Mouse (Mus musculus): ENCODE data around the gene Hras. TPM values are rescaled to one million over a fixed set of nuclear protein-coding genes. Genes with fewer than 3 reads are reported as not detected.
A peak's percentile ranks its signal among the peaks of the same experiment; 100 is the strongest.

The Hras gene
- polyA plus RNA-seq, 1 experiment from 2014 or later = 48.0 TPM

DNA sequence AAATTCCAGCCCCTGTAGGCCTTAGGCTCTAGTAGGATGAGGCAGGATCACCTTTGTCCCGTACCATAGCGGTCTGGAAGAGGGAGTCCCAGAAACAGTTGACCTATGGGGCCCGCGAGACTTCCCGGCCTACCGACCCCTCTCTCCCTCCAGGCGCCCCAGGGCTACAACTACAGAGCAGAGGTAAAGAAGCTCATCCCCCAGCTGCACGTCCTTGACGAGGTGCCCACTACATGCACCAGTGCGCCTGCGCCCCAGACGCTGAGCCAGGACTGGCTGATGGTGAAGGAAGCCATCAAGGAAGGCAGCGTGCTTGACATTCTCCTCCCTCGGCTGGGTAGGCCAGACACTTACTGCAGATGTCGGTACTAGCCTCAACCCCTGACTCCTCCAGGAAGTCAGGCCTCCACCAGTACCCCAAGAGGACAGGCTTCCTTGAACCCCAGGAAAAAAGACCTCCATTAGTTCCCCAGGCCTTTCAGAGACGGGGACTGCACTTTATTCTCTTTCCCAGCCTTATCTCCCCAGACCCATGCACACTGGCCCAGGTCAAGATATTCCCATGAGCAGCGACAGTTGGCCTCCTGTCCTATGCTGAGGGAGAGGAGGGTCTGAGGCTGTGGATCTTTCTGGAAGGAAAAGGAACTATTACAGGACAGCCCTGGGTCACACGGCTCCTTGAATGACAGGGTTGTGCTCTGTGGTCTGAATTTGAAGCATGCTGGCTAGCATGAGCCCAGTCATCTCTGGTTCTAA lies 12.6 kb upstream of the Hras start:
- Histone ChIP-seq H3K9me3 (replicated peaks; ENCODE audit: control insufficient read depth, low read length) (no peaks in the 10 kb centered on the region), H3K4me1 (ENCODE audit: control insufficient read depth, insufficient read depth, low read length) (no peaks in the 10 kb centered on the region), H3K36me3 (ENCODE audit: control insufficient read depth, insufficient read depth, low read length) (no peaks in the 10 kb centered on the region), H3K27ac (ENCODE audit: low read length) (no peak overlapping the region), H3K27me3 (ENCODE audit: control insufficient read depth, insufficient read depth, low read length) (no peaks in the 10 kb centered on the region), H3K4me3 (replicated peaks; ENCODE audit: low read length) (no peak overlapping the region), H3K4me2 (ENCODE audit: low read depth, low read length) (no peak overlapping the region), H3K9ac (ENCODE audit: low read length) (no peak overlapping the region)
- 90% methylated on average over 18 of the region's 18 CpGs for WGBS
- ATAC-seq (ENCODE audit: insufficient read depth, low FRiP score) = no peak

DNA sequence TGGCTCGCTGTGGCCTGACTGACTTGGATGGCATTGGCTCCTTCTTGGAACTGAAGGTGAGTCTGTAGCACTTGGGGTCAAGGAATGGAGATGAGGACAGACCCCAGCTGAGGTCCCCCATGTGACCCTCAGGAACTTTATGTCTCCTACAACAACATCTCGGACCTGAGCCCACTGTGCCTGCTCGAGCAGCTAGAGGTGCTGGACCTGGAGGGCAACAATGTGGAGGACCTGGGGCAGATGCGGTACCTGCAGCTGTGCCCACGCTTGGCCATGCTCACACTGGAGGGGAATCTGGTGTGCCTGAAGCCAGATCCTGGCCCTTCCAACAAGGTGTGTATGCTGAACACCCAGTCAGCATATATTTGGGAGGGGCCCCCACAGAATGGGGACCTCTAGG lies 11.7 kb upstream of the Hras start:
- Histone ChIP-seq H3K4me3 (replicated peaks; ENCODE audit: low read length) (no peak overlapping the region), H3K27ac (ENCODE audit: low read length) (no peak overlapping the region), H3K4me1 (ENCODE audit: control insufficient read depth, insufficient read depth, low read length) (no peaks in the 10 kb centered on the region), H3K9ac (ENCODE audit: low read length) (no peak overlapping the region), H3K4me2 (ENCODE audit: low read depth, low read length) (no peak overlapping the region), H3K9me3 (replicated peaks; ENCODE audit: control insufficient read depth, low read length) (no peaks in the 10 kb centered on the region), H3K27me3 (ENCODE audit: control insufficient read depth, insufficient read depth, low read length) (no peaks in the 10 kb centered on the region), H3K36me3 (ENCODE audit: control insufficient read depth, insufficient read depth, low read length) (no peaks in the 10 kb centered on the region)
- no peak for ATAC-seq (ENCODE audit: insufficient read depth, low FRiP score)
- WGBS = 92% methylated on average over 5 of the region's 5 CpGs

DNA sequence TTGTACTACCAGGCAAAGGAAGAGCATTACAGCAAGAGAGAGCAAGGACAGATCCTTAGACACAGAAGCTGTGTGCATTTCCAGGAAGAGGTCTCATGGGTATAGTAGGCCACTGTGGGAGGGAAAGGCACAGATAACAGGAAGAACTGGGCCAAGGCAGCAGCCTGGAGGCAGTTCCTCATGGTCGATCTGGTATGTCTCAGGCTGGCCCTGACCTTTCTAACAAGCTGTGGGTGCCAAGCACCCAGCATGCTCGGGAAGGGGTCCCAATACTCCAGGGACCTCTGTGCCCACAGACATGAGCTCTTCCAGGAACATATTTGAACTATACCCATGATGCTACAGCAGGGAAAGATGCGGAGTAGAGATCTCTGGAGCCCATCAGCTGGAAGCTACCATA lies 10.7 kb upstream of the Hras start:
- no peaks in the 10 kb centered on the region for H3K36me3 ChIP-seq (ENCODE audit: control insufficient read depth, insufficient read depth, low read length)

DNA sequence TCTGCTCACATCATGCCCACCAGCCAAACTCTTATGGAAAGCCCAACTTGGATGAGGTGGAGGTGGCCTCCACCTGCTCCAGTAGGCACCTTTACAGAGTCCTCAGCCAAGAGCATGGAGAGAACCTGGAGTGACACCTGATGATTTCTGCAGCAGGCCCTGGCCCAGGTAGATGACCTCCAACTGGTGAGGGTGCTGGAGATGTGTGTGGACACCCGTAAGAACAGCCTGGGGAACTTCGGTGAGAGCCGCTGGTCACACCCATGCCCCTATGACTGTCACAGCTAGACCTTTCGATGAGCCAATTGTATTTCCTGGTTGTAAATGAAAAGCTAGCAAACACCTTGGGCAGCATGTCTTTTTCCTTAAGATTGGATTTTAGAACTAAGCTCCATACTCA lies 4.3 kb upstream of the Hras start:
- no peak for ATAC-seq (ENCODE audit: insufficient read depth, low FRiP score)
- Histone ChIP-seq H3K36me3 (ENCODE audit: control insufficient read depth, insufficient read depth, low read length) (no peaks in the 10 kb centered on the region), H3K9ac (ENCODE audit: low read length) (no peak overlapping the region), H3K4me1 (ENCODE audit: control insufficient read depth, insufficient read depth, low read length) (peaks cover 6% of the 10 kb centered on the region; the same call in 1 of the 2 replicates), H3K27ac (ENCODE audit: low read length) (no peak overlapping the region), H3K4me2 (ENCODE audit: low read depth, low read length) (no peak overlapping the region), H3K27me3 (ENCODE audit: control insufficient read depth, insufficient read depth, low read length) (no peaks in the 10 kb centered on the region), H3K9me3 (replicated peaks; ENCODE audit: control insufficient read depth, low read length) (no peaks in the 10 kb centered on the region), H3K4me3 (replicated peaks; ENCODE audit: low read length) (no peak overlapping the region)
- 81% methylated on average over 4 of the region's 4 CpGs for WGBS

More for the DNA sequence above, 10.7 kb upstream of the Hras start:
- no peaks in the 10 kb centered on the region; the same call in 1 of the 2 replicates for H3K4me1 ChIP-seq (ENCODE audit: control insufficient read depth, insufficient read depth, low read length)
- H3K4me3 ChIP-seq (replicated peaks; ENCODE audit: low read length) = no peak overlapping the region
- H3K9me3 ChIP-seq (replicated peaks; ENCODE audit: control insufficient read depth, low read length) = no peaks in the 10 kb centered on the region
- no peak overlapping the region for H3K4me2 ChIP-seq (ENCODE audit: low read depth, low read length)
- 76% methylated on average over 3 of the region's 3 CpGs for WGBS
- no peaks in the 10 kb centered on the region for H3K27me3 ChIP-seq (ENCODE audit: control insufficient read depth, insufficient read depth, low read length)
- no peak overlapping the region for H3K9ac ChIP-seq (ENCODE audit: low read length)
- no peak for ATAC-seq (ENCODE audit: insufficient read depth, low FRiP score)
- H3K27ac ChIP-seq (ENCODE audit: low read length) = no peak overlapping the region

DNA sequence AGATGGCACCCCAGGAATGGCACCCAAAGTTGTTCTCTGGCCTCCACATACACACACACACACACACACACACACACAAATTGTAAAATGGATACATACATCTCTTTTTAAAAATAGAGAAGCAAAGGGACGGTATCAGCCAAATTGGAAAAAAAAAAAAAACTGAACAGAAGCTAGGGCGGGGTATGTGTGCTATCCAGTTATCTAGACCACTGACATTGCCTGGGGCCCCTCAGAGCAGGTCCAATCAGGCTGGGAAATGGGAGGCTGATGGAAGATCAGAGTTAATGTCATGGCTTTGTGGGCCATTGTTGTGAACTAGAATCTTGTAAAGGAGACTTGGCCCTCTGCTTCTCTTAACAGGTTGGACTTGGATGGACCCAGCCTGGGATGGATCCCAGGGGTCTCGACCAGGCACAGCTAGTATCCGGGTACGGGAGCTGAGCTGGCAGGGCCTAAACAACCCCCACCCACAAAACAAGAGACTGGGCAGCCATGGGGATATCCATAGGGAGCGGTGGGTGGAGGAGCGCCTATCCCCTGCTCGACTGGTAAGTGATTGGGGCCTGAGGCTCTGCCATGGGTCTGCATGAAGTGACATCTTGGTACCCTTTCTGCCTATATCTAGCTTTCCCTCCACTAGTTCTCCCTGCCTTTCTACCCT lies 2.9 kb upstream of the Hras start:
- no peaks in the 10 kb centered on the region for H3K9me3 ChIP-seq (replicated peaks; ENCODE audit: control insufficient read depth, low read length)
- H3K9ac ChIP-seq (ENCODE audit: low read length) = no peak overlapping the region
- WGBS = 86% methylated on average over 8 of the region's 8 CpGs
- H3K36me3 ChIP-seq (ENCODE audit: control insufficient read depth, insufficient read depth, low read length) = no peaks in the 10 kb centered on the region
- peaks cover 19% of the 10 kb centered on the region for H3K4me1 ChIP-seq (ENCODE audit: control insufficient read depth, insufficient read depth, low read length)
- no peak overlapping the region for H3K27ac ChIP-seq (ENCODE audit: low read length)
- H3K27me3 ChIP-seq (ENCODE audit: control insufficient read depth, insufficient read depth, low read length) = no peaks in the 10 kb centered on the region
- ATAC-seq (ENCODE audit: insufficient read depth, low FRiP score) = no peak
- H3K4me3 ChIP-seq (replicated peaks; ENCODE audit: low read length) = no peak overlapping the region
- no peak overlapping the region for H3K4me2 ChIP-seq (ENCODE audit: low read depth, low read length)

DNA sequence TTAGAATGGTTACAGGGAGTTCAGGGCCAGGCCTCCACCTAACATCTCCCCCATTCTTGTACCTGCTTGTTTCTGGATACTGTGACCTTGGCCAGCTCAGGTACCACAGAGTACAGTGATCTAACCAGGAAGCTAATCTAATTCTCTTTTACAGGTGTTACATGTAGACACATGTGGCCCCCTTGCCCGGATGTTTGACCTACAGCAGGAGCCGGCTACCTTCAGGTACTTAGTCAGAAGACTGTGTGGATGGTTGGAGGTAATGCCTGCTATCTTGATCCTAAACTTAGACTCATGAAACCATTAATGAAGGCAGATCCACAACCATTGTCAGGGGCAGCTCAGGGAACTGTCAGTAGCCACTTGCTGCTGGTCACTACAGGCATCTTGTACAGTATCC lies 1.9 kb upstream of the Hras start:
- H3K27ac ChIP-seq (ENCODE audit: low read length) = no peak overlapping the region
- H3K4me2 ChIP-seq (ENCODE audit: low read depth, low read length) = no peak overlapping the region
- H3K9me3 ChIP-seq (replicated peaks; ENCODE audit: control insufficient read depth, low read length) = no peaks in the 10 kb centered on the region
- no peak for ATAC-seq (ENCODE audit: insufficient read depth, low FRiP score)
- H3K27me3 ChIP-seq (ENCODE audit: control insufficient read depth, insufficient read depth, low read length) = no peaks in the 10 kb centered on the region
- 75% methylated on average over 2 of the region's 2 CpGs for WGBS
- peaks cover 25% of the 10 kb centered on the region for H3K4me1 ChIP-seq (ENCODE audit: control insufficient read depth, insufficient read depth, low read length)
- no peak overlapping the region for H3K9ac ChIP-seq (ENCODE audit: low read length)
- H3K4me3 ChIP-seq (replicated peaks; ENCODE audit: low read length) = no peak overlapping the region
- peaks cover 7% of the 10 kb centered on the region; the same call in 1 of the 2 replicates for H3K36me3 ChIP-seq (ENCODE audit: control insufficient read depth, insufficient read depth, low read length)

DNA sequence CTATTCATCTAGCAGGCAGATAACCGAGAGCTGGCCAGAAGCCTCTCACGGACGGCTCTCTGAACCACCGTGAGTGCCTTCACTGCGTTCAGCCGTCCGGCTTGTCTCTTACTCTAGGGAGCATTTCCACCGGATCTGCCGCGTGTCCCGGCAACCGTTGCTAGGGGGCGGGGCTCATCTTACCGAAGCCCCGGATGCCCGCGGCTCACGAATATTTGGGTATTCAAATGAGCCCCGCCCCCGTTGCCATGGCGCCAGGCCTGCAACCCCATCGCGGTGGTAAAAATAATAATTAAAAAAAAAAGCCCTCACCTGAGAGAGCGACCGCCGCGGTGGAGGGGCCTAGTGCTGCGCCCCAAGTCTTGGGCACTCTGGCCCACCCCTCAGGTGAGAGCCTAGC lies 1.0 kb upstream of the Hras start:
- H3K36me3 ChIP-seq (ENCODE audit: control insufficient read depth, insufficient read depth, low read length) = peaks cover 13% of the 10 kb centered on the region
- ATAC-seq (ENCODE audit: insufficient read depth, low FRiP score) = 0 out of 2 replicates have a peak, but pooled peaks have one; percentile 8

DNA sequence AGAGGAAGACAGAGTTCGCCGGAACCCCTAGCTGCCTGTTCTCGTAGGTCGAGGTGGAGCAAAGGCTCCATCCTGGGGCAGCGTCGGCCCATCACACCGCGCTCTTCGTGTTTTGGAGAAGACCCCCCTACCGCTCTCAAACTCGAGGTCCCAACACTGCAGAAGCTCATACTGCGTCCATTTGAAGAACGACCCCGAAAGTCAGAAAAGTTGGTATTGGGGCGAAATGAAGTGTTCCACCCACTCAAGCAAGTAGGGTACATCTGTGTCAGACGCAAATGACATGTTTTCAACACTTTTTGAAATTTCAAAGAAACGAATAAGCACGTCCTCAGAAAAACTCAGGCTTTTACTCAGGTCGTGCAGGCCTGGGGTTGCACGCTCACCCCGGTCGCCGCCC lies 604 bp upstream of the Hras start:
- Histone ChIP-seq H3K27me3 (ENCODE audit: control insufficient read depth, insufficient read depth, low read length) (no peaks in the 10 kb centered on the region), H3K4me2 (ENCODE audit: low read depth, low read length) (peak overlapping the region; percentile 93), H3K27ac (ENCODE audit: low read length) (peak overlapping the region; percentile 84), H3K4me3 (replicated peaks; ENCODE audit: low read length) (peak overlapping the region; percentile 95), H3K9me3 (replicated peaks; ENCODE audit: control insufficient read depth, low read length) (no peaks in the 10 kb centered on the region), H3K4me1 (ENCODE audit: control insufficient read depth, insufficient read depth, low read length) (peaks cover 25% of the 10 kb centered on the region), H3K36me3 (ENCODE audit: control insufficient read depth, insufficient read depth, low read length) (peaks cover 13% of the 10 kb centered on the region), H3K9ac (ENCODE audit: low read length) (peak overlapping the region; percentile 73)
- ATAC-seq (ENCODE audit: insufficient read depth, low FRiP score) = no peak
- under 1% methylated on average over 23 of the region's 23 CpGs for WGBS

More for the DNA sequence above, 1.0 kb upstream of the Hras start:
- no peaks in the 10 kb centered on the region for H3K27me3 ChIP-seq (ENCODE audit: control insufficient read depth, insufficient read depth, low read length)
- H3K4me2 ChIP-seq (ENCODE audit: low read depth, low read length) = peak overlapping the region; percentile 93
- peak overlapping the region; percentile 95 for H3K4me3 ChIP-seq (replicated peaks; ENCODE audit: low read length)
- peak overlapping the region; percentile 73 for H3K9ac ChIP-seq (ENCODE audit: low read length)
- peak overlapping the region; percentile 84 for H3K27ac ChIP-seq (ENCODE audit: low read length)
- under 1% methylated on average over 28 of the region's 28 CpGs for WGBS
- H3K4me1 ChIP-seq (ENCODE audit: control insufficient read depth, insufficient read depth, low read length) = peaks cover 25% of the 10 kb centered on the region
- H3K9me3 ChIP-seq (replicated peaks; ENCODE audit: control insufficient read depth, low read length) = no peaks in the 10 kb centered on the region

DNA sequence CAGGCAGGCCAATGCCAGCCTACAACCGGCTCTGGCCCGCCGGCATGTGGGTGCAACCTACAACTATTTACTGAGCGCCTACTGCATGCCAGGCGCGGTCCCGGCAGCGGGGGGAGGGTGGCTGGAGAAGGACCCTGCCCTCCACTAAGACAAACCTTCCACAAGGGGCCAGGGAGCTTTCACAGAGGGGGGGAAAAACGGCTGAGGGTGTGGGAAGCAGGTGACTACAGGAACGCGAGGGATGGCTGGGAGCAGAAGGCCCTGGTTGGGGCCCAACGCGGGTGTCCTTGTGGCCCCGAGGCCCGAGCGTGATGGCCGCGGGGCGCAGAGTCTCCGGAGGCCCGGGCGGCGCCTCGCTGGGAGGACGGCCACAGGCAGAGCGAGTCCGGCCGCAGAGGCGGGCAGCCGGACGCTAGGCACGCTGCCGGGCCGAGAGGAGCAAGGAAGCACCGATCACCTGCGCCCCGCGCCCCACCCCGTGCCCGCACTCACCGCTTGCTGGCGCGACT lies 403 bp downstream of the Hras start:
- ATAC-seq (ENCODE audit: insufficient read depth, low FRiP score) = peak; percentile 2; the same call in 1 of the 2 replicates
- no peaks in the 10 kb centered on the region for H3K27me3 ChIP-seq (ENCODE audit: control insufficient read depth, insufficient read depth, low read length)
- H3K4me1 ChIP-seq (ENCODE audit: control insufficient read depth, insufficient read depth, low read length) = peaks cover 25% of the 10 kb centered on the region
- H3K4me3 ChIP-seq (replicated peaks; ENCODE audit: low read length) = peak overlapping the region; percentile 95
- H3K27ac ChIP-seq (ENCODE audit: low read length) = peak overlapping the region; percentile 93
- H3K4me2 ChIP-seq (ENCODE audit: low read depth, low read length) = peak overlapping the region; percentile 93
- peak overlapping the region; percentile 99 for H3K9ac ChIP-seq (ENCODE audit: low read length)
- WGBS = under 1% methylated on average over 43 of the region's 43 CpGs
- peaks cover 13% of the 10 kb centered on the region for H3K36me3 ChIP-seq (ENCODE audit: control insufficient read depth, insufficient read depth, low read length)
- H3K9me3 ChIP-seq (replicated peaks; ENCODE audit: control insufficient read depth, low read length) = no peaks in the 10 kb centered on the region
